Mouse (Mus musculus) heart, adult 2 months (tissue): Measurements from ENCODE around the gene Methig1. TPM values are rescaled to one million over a fixed set of nuclear protein-coding genes. Genes with fewer than 3 reads are reported as not detected.

ENCODE experiments used
- DNase-seq, 2 experiments: peaks; one replicate each; pipeline ENCODE4 v3.0.0; 2021
- H3K27ac ChIP-seq: fragments of 200-600 bp; 2 replicates; pipeline ENCODE4 v1.8.1; 2022
- H3K27me3 ChIP-seq: fragments of 200-500 bp; 2 replicates; pipeline ENCODE4 v1.6.1; 2012; ENCODE audit warnings: mild to moderate bottlenecking, low read length, inconsistent platforms, mixed read lengths; ENCODE audit not compliant: control insufficient read depth, insufficient read depth
- H3K36me3 ChIP-seq: fragments of 200-500 bp; 2 replicates; pipeline ENCODE4 v1.6.1; 2012; ENCODE audit warnings: low read length, inconsistent platforms; ENCODE audit not compliant: control insufficient read depth, insufficient read depth
- H3K4me1 ChIP-seq: fragments of 200-500 bp; 2 replicates; pipeline ENCODE4 v1.6.1; 2011; ENCODE audit warnings: low read length; ENCODE audit not compliant: control insufficient read depth, insufficient read depth
- H3K4me3 ChIP-seq: fragments of 200-600 bp; 2 replicates; pipeline ENCODE4 v1.8.1; 2022
- H3K79me2 ChIP-seq: fragments of 200-500 bp; replicated peaks from 2 replicates; pipeline ENCODE4 v1.6.1; 2012; ENCODE audit warnings: mild to moderate bottlenecking, inconsistent platforms, low read length, moderate library complexity, mixed read lengths; ENCODE audit not compliant: control insufficient read depth, insufficient read depth
- H3K9ac ChIP-seq: fragments of 200-500 bp; 2 replicates; pipeline ENCODE4 v1.6.1; 2012; ENCODE audit warnings: low read depth, mild to moderate bottlenecking, control low read depth, inconsistent platforms, low read length, mixed read lengths
- CTCF ChIP-seq: fragments of 200-600 bp; IDR thresholded peaks from 2 replicates; pipeline ENCODE4 v1.8.1; 2022; ENCODE audit warnings: antibody characterized with exemption, mild to moderate bottlenecking, moderate library complexity
- EP300 ChIP-seq: fragments of 200-500 bp; IDR thresholded peaks from 2 replicates; pipeline ENCODE4 v1.6.1; 2011; ENCODE audit warnings: low read depth, low read length, control low read depth; ENCODE audit not compliant: insufficient read depth
- POLR2A ChIP-seq: fragments of 200-500 bp; IDR thresholded peaks from 2 replicates; pipeline ENCODE4 v1.6.1; 2011; ENCODE audit warnings: mild to moderate bottlenecking, low read depth, low read length, control low read depth; ENCODE audit not compliant: insufficient read depth
- WGBS: fragments of 180-500 bp; shearing (Covaris S2); methylation state at CpG from one replicate; pipeline ENCODE4 v1.1.7; 2018; 5-methylcytosine and 5-hydroxymethylcytosine counted together
- intact Hi-C: fragments of 180-260 bp; cut with DNase I; formaldehyde crosslinking; loops from one replicate; pipeline ENCODE4 v1.15.1; 2025
- polyA plus RNA-seq: library from polyadenylated mRNA; depleted of rRNA; stranded (reverse); fragments of >200 nt; gene quantifications from 2 replicates; pipeline ENCODE4 v1.2.3, GENCODE M21; 2012; rRNA removed
- total RNA-seq, 2 experiments: library from RNA; stranded (reverse); gene quantifications; 2 replicates each; pipeline ENCODE4 v1.2.3; 2021

Gene Methig1
- total and polyA plus RNA-seq, 3 experiments = 0.34 TPM; not detected in 2

- H3K4me1 ChIP-seq = no peaks in the 10 kb centered on the region
- no peak overlapping the region for H3K27ac ChIP-seq
- H3K79me2 ChIP-seq = no peaks in the 10 kb centered on the region
- H3K4me3 ChIP-seq = no peak overlapping the region
- TF ChIP-seq CTCF (no peak), POLR2A (no peak), EP300 (no peak)
- H3K9ac ChIP-seq = no peak overlapping the region
- no peaks in the 10 kb centered on the region for H3K36me3 ChIP-seq
- intact Hi-C loops = no loop called here
- WGBS = 54% methylated on average over 11 of the region's 11 CpGs
- DNase-seq = no peak
- H3K27me3 ChIP-seq = no peaks in the 10 kb centered on the region
Measured at GRCm38 (mm10) chr15:100429959-100430565, 77.1 kb downstream of the Methig1 start.

- TF ChIP-seq POLR2A (no peak), CTCF (no peak), EP300 (no peak)
- 64% methylated on average over 4 of the region's 4 CpGs for WGBS
- Histone ChIP-seq H3K27me3 (no peaks in the 10 kb centered on the region), H3K36me3 (no peaks in the 10 kb centered on the region), H3K79me2 (no peaks in the 10 kb centered on the region), H3K27ac (no peak overlapping the region), H3K4me3 (no peak overlapping the region), H3K9ac (no peak overlapping the region), H3K4me1 (no peaks in the 10 kb centered on the region)
- intact Hi-C loops = no loop called here
- DNase-seq = no peak
Measured at GRCm38 (mm10) chr15:100433234-100433633, 80.3 kb downstream of the Methig1 start.

Other genes with a start within 250 kb of the Methig1 start
- gene Atf1, start 125.3 kb upstream of the Methig1 start, total RNA-seq = 10 to 100 TPM; 50.7 to 53.9 TPM
- 54.2 and 59.7 TPM in 2 replicates for gene Atf1, start 125.3 kb upstream of the Methig1 start, polyA plus RNA-seq
- not detected for gene Tmprss12, start 72.3 kb upstream of the Methig1 start, total RNA-seq
- not detected in 2 replicates for gene Tmprss12, start 72.3 kb upstream of the Methig1 start, polyA plus RNA-seq
- gene Mettl7a1, start 49.0 kb upstream of the Methig1 start, total RNA-seq = 10 to 100 TPM; 44.8 to 56.4 TPM
- 43.0 and 47.6 TPM in 2 replicates for gene Mettl7a1, start 49.0 kb upstream of the Methig1 start, polyA plus RNA-seq
- under 1 TPM in 1 of 2 experiments, not detected in 1; 0.27 TPM for gene Mettl7a3, start 18.2 kb upstream of the Methig1 start, total RNA-seq
- gene Mettl7a3, start 18.2 kb upstream of the Methig1 start, polyA plus RNA-seq = 0.21 TPM in 1 of 2 replicates, not detected in the other
- gene Mettl7a2, start 51 bp downstream of the Methig1 start, total RNA-seq = 1 to 10 TPM in 1 of 2 experiments, under 1 TPM in 1; 0.75 to 1.5 TPM
- gene Mettl7a2, start 51 bp downstream of the Methig1 start, polyA plus RNA-seq = not detected in 2 replicates
- not detected for gene Higd1c, start 11.4 kb downstream of the Methig1 start, total RNA-seq
- gene Higd1c, start 11.4 kb downstream of the Methig1 start, polyA plus RNA-seq = not detected in 2 replicates
- not detected for gene Gm5475, start 69.0 kb downstream of the Methig1 start, total RNA-seq
- not detected in 2 replicates for gene Gm5475, start 69.0 kb downstream of the Methig1 start, polyA plus RNA-seq
- gene Slc11a2, start 71.9 kb downstream of the Methig1 start, total RNA-seq = 10 to 100 TPM; 38.9 to 43.7 TPM
- gene Slc11a2, start 71.9 kb downstream of the Methig1 start, polyA plus RNA-seq = 24.4 and 45.6 TPM in 2 replicates
- gene Letmd1, start 115.9 kb downstream of the Methig1 start, total RNA-seq = 10 to 100 TPM; 13.0 to 13.1 TPM
- 31.2 and 32.3 TPM in 2 replicates for gene Letmd1, start 115.9 kb downstream of the Methig1 start, polyA plus RNA-seq
- 1 to 10 TPM; 2.1 to 2.7 TPM for gene Csrnp2, start 142.3 kb downstream of the Methig1 start, total RNA-seq
- gene Csrnp2, start 142.3 kb downstream of the Methig1 start, polyA plus RNA-seq = 1.7 and 3.0 TPM in 2 replicates
- gene Tfcp2, start 198.9 kb downstream of the Methig1 start, total RNA-seq = 10 to 100 TPM; 11.6 to 12.8 TPM
- gene Tfcp2, start 198.9 kb downstream of the Methig1 start, polyA plus RNA-seq = 6.6 and 8.2 TPM in 2 replicates
- gene Pou6f1, start 246.8 kb downstream of the Methig1 start, total RNA-seq = 10 to 100 TPM in 1 of 2 experiments, 1 to 10 TPM in 1; 8.0 to 11.5 TPM
- gene Pou6f1, start 246.8 kb downstream of the Methig1 start, polyA plus RNA-seq = 13.7 and 15.7 TPM in 2 replicates